19 mouse cellular contexts compared by ENCODE assay signal in the genomic region with DNA sequence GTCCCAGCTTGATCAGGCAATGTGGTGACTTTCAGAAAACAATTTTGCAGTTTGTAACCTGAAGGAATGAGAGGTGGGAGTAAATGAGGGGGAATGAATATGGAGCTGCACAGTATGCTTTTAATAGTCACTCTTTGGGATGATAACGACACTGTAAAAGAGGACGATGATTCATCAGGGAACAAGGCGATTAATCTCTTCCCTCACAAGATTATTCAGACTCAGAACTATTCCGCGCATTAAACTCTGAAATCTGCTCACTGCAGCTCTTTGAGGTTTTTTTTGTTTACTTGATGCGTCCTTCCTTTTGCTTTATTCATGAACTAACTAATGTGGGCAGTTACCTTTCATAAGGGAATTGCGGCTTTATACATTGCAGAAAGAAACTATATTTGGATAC.
DNase-seq lines count a peak whose midpoint lies in the region; ATAC-seq and TF ChIP-seq lines count a peak whose summit lies in the region.
"Had no signal": no experiment of that assay in that cellular context is flagged by ENCODE, and none has a peak within 500 bp of the region (broad histone marks: within the 10 kb centered on the region; RNA-seq: fewer than 3 reads in every experiment).

No protein-coding gene starts in this region.

- H3K9me3 ChIP-seq in midbrain, postnatal 0 days (ENCODE audit: low read length), result no peaks in the 10 kb centered on the region
- H3K9me3 ChIP-seq in midbrain, embryonic 16.5 days (replicated peaks; ENCODE audit: control insufficient read depth, low read length, poor library complexity, severe bottlenecking), result no peaks in the 10 kb centered on the region
- H3K9me3 ChIP-seq: forebrain, embryonic 10.5 days; forebrain, embryonic 13.5 days; hindbrain, embryonic 13.5 days; intestine, embryonic 15.5 days had no signal

- no peaks in the 10 kb centered on the region for H3K36me3 ChIP-seq in midbrain, postnatal 0 days (ENCODE audit: insufficient read depth, low read length)
- H3K36me3 ChIP-seq in midbrain, embryonic 16.5 days (ENCODE audit: control insufficient read depth, insufficient read depth, low read length), result no peaks in the 10 kb centered on the region
- H3K36me3 ChIP-seq: forebrain, embryonic 10.5 days; hindbrain, embryonic 13.5 days; intestine, embryonic 15.5 days had no signal

- no peak overlapping the region for H3K4me3 ChIP-seq in midbrain, postnatal 0 days (ENCODE audit: low read depth, low read length)
- H3K4me3 ChIP-seq in midbrain, embryonic 16.5 days (ENCODE audit: low read depth, low read length), result no peak overlapping the region
- no peak overlapping the region for H3K4me3 ChIP-seq in gastrocnemius, adult 2 months
- H3K4me3 ChIP-seq: forebrain, embryonic 10.5 days; forebrain, embryonic 13.5 days; hindbrain, embryonic 13.5 days; intestine, embryonic 15.5 days had no signal

- TF ChIP-seq CTCF in midbrain, postnatal 0 days (IDR thresholded peaks at IDR 0.05), result no peak
- no peak for TF ChIP-seq CTCF in brain, embryonic 14.5 days (IDR thresholded peaks at IDR 0.05; ENCODE audit: borderline replicate concordance, extremely low read depth, insufficient read depth, insufficient read length)
- no peak for TF ChIP-seq CTCF in gastrocnemius, adult 2 months (IDR thresholded peaks at IDR 0.05)

- no peak for ATAC-seq in midbrain, postnatal 0 days (ENCODE audit: low FRiP score)
- ATAC-seq in midbrain, embryonic 16.5 days, result no peak
- ATAC-seq: CD4-positive, CD25-positive, alpha-beta regulatory T cell, adult 4 months; forebrain, embryonic 13.5 days; hindbrain, embryonic 16.5 days; intestine, embryonic 15.5 days had no signal

- no peak overlapping the region for H3K27ac ChIP-seq in midbrain, postnatal 0 days (ENCODE audit: low read depth, low read length)
- H3K27ac ChIP-seq in midbrain, embryonic 16.5 days (ENCODE audit: low read length), result no peak overlapping the region
- H3K27ac ChIP-seq in gastrocnemius, adult 2 months, result no peak overlapping the region
- H3K27ac ChIP-seq: forebrain, embryonic 10.5 days; forebrain, embryonic 13.5 days; hindbrain, embryonic 13.5 days; intestine, embryonic 15.5 days had no signal

- DNase-seq in frontal cortex, postnatal 36 days (ENCODE audit: low spot score in 2 of 2), result peak; percentile 5 to 21
- no peak for DNase-seq in frontal cortex, postnatal 10 days (ENCODE audit: low spot score in 2 of 2)
- DNase-seq in midbrain, postnatal 0 days (ENCODE audit: low spot score), result peak; percentile 5
- DNase-seq in brain, embryonic 14.5 days (ENCODE audit: low read depth), result peak; percentile 14
- DNase-seq in gastrocnemius, adult 2 months, result no peak
- DNase-seq: adrenal gland, adult 2 months; adrenal gland, postnatal 14 days; cerebellum, adult 18-20 months; cerebellum, adult 9-10 months; cerebellum, postnatal 14 days; gastrocnemius, postnatal 14 days had no signal

- TF ChIP-seq POLR2A in brain, embryonic 14.5 days (IDR thresholded peaks at IDR 0.05; ENCODE audit: borderline replicate concordance, extremely low read depth, insufficient read depth, insufficient read length, poor library complexity, severe bottlenecking), result no peak

- WGBS in midbrain, postnatal 0 days, result 47% methylated on average over 7 of the region's 7 CpGs
- WGBS in midbrain, embryonic 16.5 days, result 59% methylated on average over 7 of the region's 7 CpGs

- H3K4me1 ChIP-seq in midbrain, postnatal 0 days (ENCODE audit: insufficient read depth, low read length), result no peaks in the 10 kb centered on the region
- H3K4me1 ChIP-seq in midbrain, embryonic 16.5 days (ENCODE audit: control insufficient read depth, insufficient read depth, low read length), result no peaks in the 10 kb centered on the region
- H3K4me1 ChIP-seq: forebrain, embryonic 10.5 days; forebrain, embryonic 13.5 days; hindbrain, embryonic 13.5 days; intestine, embryonic 15.5 days had no signal

- intact Hi-C loops in gastrocnemius, adult 2 months (cut with DNase I), result no loop called here

- no peak overlapping the region for H3K9ac ChIP-seq in midbrain, postnatal 0 days (replicated peaks; ENCODE audit: low read length, poor library complexity, severe bottlenecking)
- H3K9ac ChIP-seq in midbrain, embryonic 16.5 days (ENCODE audit: low read depth, low read length), result no peak overlapping the region
- H3K9ac ChIP-seq: forebrain, embryonic 13.5 days; hindbrain, embryonic 13.5 days; intestine, embryonic 15.5 days had no signal

- H3K4me2 ChIP-seq in midbrain, postnatal 0 days (ENCODE audit: low read depth, low read length, poor library complexity, severe bottlenecking), result no peak overlapping the region
- no peak overlapping the region for H3K4me2 ChIP-seq in midbrain, embryonic 16.5 days (ENCODE audit: low read length)
- H3K4me2 ChIP-seq: forebrain, embryonic 13.5 days; heart, embryonic 11.5 days; hindbrain, embryonic 13.5 days; intestine, embryonic 15.5 days had no signal

- H3K27me3 ChIP-seq in midbrain, postnatal 0 days (ENCODE audit: insufficient read depth, low read length), result no peaks in the 10 kb centered on the region
- no peaks in the 10 kb centered on the region for H3K27me3 ChIP-seq in midbrain, embryonic 16.5 days (ENCODE audit: control insufficient read depth, insufficient read depth, low read depth, low read length)
- H3K27me3 ChIP-seq: forebrain, embryonic 13.5 days; intestine, embryonic 15.5 days had no signal

Comparison
In these comparisons a context has a peak if more than half of its experiments do, and no peak if none do; other contexts are left out.
1. DNase-seq: peak in frontal cortex, postnatal 36 days (2 of 2), midbrain, postnatal 0 days (single experiment) and brain, embryonic 14.5 days (single experiment); none in frontal cortex, postnatal 10 days (0 of 2) and gastrocnemius, adult 2 months (single experiment).